Mouse (Mus musculus): ENCODE results near the gene Fat1. TPM values are rescaled to one million over a fixed set of nuclear protein-coding genes. Genes with fewer than 3 reads are reported as not detected.

Fat1 gene
- polyA plus RNA-seq, 1 experiment from 2014 or later: 8.7 TPM

DNA sequence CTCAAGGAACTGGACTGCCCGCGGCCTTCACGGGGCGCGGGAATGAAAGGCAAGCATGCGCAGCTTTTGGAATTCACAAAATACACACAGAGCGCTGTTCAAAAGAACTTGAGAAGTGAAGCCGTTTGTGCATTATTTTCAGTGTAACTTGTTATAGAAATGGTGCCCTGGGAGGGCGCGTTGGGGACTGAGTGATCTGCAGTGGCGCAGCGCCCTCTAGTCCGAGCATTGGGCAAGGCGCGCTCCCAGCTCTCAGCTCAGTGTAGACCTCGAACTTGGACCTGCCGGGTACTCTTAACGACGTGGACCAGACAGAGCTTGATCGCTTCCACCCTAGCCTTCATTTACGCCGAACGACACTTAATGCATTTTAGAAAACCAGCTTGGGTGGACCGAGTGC is 494 bp downstream of the Fat1 start:
- 0 out of 2 replicates have a peak, but pooled peaks cover 13% of the 10 kb centered on the region for H3K4me1 ChIP-seq
- H3K4me3 ChIP-seq: peak overlapping the region; percentile 74
- no peaks in the 10 kb centered on the region for H3K27me3 ChIP-seq
- no peaks in the 10 kb centered on the region for H3K36me3 ChIP-seq
- peak; percentile 73 for ATAC-seq (replicated peaks)
- no peaks in the 10 kb centered on the region for H3K9me3 ChIP-seq
- H3K4me2 ChIP-seq (replicated peaks): peak overlapping the region; percentile 95
- under 1% methylated on average over 24 of the region's 24 CpGs for WGBS
- H3K27ac ChIP-seq (replicated peaks): peak overlapping the region; percentile 81
- H3K9ac ChIP-seq (replicated peaks): peak overlapping the region; percentile 73

DNA sequence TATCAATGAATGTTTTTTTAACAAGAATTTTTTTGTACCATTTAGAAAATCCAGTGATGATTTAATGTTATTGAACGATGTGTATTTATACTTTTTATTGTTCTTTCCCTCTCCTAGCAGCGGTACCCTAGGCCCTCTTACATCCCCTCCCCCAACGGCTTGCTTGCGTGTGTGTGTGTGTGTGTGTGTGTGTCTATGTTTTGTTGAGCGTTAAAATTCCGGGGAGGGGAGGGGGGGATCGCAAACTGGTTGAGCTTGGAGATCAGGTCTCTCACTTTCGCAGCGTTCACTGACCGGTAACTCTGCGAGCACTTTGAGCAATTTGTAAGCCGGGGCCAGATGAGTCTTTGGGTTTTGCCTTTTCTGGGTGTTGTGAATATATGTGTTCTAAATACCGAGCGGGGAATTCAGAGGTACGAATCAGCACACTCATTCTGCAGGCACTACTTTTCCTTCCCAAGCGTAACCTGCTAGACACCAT is 1.3 kb downstream of the Fat1 start:
- H3K36me3 ChIP-seq: no peaks in the 10 kb centered on the region
- no peak for ATAC-seq (replicated peaks)
- no peaks in the 10 kb centered on the region for H3K9me3 ChIP-seq
- peak overlapping the region; percentile 54 for H3K9ac ChIP-seq (replicated peaks)
- peak overlapping the region; percentile 74 for H3K4me3 ChIP-seq
- peak overlapping the region; percentile 95 for H3K4me2 ChIP-seq (replicated peaks)
- 0 out of 2 replicates have a peak overlapping the region, but pooled peaks have one; percentile 47 for H3K27ac ChIP-seq (replicated peaks)
- WGBS: 0% methylated on average over 16 of the region's 16 CpGs
- H3K4me1 ChIP-seq: 0 out of 2 replicates have a peak, but pooled peaks cover 13% of the 10 kb centered on the region
- no peaks in the 10 kb centered on the region for H3K27me3 ChIP-seq

DNA sequence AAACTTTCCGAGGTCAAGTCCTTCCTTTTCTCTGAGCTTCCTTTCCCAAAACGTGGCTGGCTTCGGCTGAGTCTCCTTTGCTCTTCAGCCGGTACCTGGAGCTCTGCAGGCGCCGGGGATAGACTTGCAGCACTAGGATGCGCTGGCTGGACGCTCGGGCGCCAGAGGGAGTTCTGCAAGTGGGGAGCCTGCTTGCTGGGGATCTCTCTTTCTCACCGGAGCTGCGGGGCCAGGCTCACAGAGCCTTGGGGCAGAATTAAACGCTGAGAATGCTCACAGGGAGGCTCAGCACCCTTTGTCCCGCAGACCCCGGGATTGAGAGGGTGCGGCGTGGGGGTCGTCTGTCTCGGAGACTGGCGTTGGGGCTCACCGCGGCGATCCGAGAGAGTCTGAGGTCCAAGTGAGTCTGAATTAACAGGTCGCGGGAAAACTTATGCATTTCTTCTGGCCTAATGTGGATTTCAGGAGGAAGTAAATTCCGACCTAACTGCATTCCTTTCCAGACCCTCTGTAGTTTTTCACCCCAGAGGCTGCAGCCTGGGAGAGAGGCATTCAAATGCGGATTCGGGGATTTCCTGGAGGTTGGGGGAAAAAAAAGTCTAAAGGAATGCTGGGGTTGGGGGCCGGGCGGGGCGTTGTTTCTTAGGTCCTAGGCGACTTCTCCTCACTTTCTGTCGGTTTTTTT is 2.0 kb downstream of the Fat1 start:
- Histone ChIP-seq H3K4me2 (replicated peaks) (peak overlapping the region; percentile 95), H3K27me3 (no peaks in the 10 kb centered on the region), H3K4me3 (peak overlapping the region; percentile 74), H3K4me1 (0 out of 2 replicates have a peak, but pooled peaks cover 13% of the 10 kb centered on the region), H3K9ac (replicated peaks) (peak overlapping the region; percentile 54), H3K9me3 (no peaks in the 10 kb centered on the region), H3K36me3 (no peaks in the 10 kb centered on the region), H3K27ac (replicated peaks) (peak overlapping the region; percentile 81)
- ATAC-seq (replicated peaks): no peak
- under 1% methylated on average over 34 of the region's 34 CpGs for WGBS

DNA sequence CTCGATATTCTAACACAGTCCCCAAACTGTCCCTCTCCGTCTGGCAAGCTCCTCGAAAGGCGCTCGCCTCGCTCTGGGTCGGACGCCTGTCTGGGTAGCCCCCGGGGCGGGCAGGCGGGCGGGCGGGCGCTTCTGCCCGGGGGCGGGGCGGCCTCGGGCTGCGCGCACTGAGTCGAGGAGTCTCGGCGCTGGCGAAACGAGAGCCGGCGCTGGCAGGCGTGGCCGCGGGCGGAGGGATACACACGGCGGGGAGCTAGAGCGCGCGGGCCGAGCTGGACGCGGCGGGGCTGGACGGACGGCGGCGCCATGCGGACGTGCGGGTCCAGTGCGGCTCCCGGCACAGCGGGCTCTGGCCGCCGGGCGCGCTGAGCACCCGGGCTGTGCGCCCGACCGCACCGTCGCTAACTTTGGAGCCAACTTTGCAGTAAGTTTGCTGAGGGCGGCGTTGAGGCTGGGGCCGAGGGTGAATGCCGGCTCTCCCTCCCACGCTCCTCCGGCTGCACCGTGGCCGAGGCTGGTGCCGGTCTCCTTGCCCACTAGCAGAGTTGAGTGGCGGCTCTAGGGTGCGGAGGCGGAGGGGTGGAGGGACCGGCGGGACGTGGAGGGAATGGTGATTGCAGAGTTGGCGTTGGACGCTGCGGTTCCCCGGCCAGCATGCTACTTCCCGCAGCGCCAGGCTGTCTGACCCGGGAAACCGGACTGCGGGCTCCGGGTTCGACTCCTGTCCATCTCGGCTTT is 2.8 kb downstream of the Fat1 start:
- H3K36me3 ChIP-seq: no peaks in the 10 kb centered on the region

DNA sequence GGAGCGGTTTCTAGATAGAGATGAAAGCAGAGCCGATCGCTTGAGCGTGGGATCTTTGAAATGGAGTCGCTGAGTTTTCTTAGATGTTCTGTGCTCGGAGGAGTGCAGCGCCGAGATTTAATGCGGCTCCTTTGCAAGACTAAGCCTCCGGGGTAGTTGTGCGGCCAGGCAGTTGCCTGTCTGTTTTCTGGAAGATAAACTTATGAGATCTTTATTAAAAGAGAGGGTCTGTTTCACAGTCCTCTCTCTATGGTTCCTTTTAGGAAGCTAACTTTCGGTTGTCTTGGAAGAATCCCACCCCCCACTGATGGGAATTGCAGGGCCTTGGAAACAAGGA is 3.4 kb downstream of the Fat1 start:
- H3K4me2 ChIP-seq (replicated peaks): peak overlapping the region; percentile 95
- 0% methylated on average over 12 of the region's 12 CpGs for WGBS

More for the DNA sequence above, 2.8 kb downstream of the Fat1 start:
- H3K4me3 ChIP-seq: peak overlapping the region; percentile 74
- H3K4me2 ChIP-seq (replicated peaks): peak overlapping the region; percentile 95
- H3K9ac ChIP-seq (replicated peaks): peak overlapping the region; percentile 54
- ATAC-seq (replicated peaks): peak; percentile 80
- 0 out of 2 replicates have a peak, but pooled peaks cover 13% of the 10 kb centered on the region for H3K4me1 ChIP-seq
- peak overlapping the region; percentile 81 for H3K27ac ChIP-seq (replicated peaks)
- under 1% methylated on average over 87 of the region's 87 CpGs for WGBS
- no peaks in the 10 kb centered on the region for H3K27me3 ChIP-seq
- H3K9me3 ChIP-seq: no peaks in the 10 kb centered on the region

DNA sequence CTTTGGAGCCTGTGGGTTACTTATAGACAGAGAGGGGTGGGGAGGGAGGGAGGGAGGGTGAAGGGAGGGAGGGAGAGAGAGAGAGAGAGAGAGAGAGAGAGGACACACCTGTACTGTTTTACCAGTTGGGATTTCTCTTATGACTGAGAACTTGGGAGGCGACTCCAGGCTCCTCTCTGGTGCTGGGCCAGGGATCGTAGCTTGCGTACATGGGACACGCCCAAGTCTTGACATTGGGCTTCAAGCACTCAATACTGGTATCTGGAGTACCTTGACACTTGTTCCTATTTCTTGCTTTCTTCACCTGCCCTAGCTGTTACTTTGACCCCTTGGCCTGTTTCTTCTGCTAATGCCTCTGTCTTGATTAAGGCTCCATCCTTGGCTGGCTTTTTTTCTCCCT is 10.3 kb downstream of the Fat1 start:
- Histone ChIP-seq H3K4me3 (no peak overlapping the region), H3K9ac (replicated peaks) (no peak overlapping the region), H3K4me2 (replicated peaks) (no peak overlapping the region), H3K4me1 (peaks cover 4% of the 10 kb centered on the region; the same call in 1 of the 2 replicates), H3K27me3 (no peaks in the 10 kb centered on the region), H3K9me3 (no peaks in the 10 kb centered on the region), H3K27ac (replicated peaks) (no peak overlapping the region), H3K36me3 (peaks cover 4% of the 10 kb centered on the region)
- no peak for ATAC-seq (replicated peaks)
- 95% methylated on average over 4 of the region's 4 CpGs for WGBS

More for the DNA sequence above, 3.4 kb downstream of the Fat1 start:
- no peaks in the 10 kb centered on the region for H3K36me3 ChIP-seq
- 0 out of 2 replicates have a peak, but pooled peaks cover 13% of the 10 kb centered on the region for H3K4me1 ChIP-seq
- no peaks in the 10 kb centered on the region for H3K9me3 ChIP-seq
- no peaks in the 10 kb centered on the region for H3K27me3 ChIP-seq
- no peak; the same call in 1 of the 2 replicates for ATAC-seq (replicated peaks)
- peak overlapping the region; percentile 81 for H3K27ac ChIP-seq (replicated peaks)
- peak overlapping the region; percentile 74 for H3K4me3 ChIP-seq
- peak overlapping the region; percentile 54 for H3K9ac ChIP-seq (replicated peaks)

DNA sequence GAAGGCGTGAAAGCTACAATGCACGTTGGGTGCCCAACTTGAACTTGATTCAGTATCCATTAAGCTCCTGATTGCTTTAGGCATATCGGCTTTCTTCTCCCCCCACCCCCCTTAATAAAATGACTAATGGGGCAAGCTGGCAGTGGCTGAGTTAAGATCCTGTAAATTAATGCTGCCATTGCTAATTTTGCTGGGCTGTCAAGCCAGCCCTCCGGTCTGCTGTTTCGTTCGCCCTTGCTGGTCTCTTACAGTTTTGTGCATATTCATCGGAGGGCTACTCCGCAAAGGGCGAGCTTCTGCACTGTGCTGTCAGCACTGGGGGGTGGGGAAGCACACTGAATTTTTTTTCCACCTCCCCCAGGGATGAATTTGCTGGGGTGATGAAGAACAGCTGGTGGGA is 13.3 kb downstream of the Fat1 start:
- ATAC-seq (replicated peaks): 0 out of 2 replicates have a peak, but pooled peaks have one; percentile 8

DNA sequence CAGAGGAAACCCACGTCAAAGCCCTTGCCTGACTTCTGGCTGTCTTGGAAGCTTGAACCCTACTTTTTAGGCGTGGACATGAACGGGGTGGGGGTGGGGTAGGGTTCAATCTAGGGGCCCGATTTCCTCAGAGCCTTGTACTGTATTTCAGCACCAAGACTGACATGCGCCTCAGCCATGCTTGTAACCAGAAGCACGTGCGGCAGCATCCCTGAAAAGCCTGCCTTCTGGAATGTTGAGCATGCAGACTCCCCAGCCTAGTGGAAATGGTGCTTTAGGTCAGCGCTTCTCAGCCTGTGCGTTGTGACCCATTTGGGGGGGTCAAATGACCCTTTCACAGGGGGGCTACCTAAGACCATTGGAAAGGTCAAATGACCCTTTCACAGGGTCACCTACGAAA is 25.2 kb downstream of the Fat1 start:
- Histone ChIP-seq H3K27me3 (no peaks in the 10 kb centered on the region), H3K4me2 (replicated peaks) (no peak overlapping the region), H3K9me3 (no peaks in the 10 kb centered on the region), H3K4me1 (peaks cover 31% of the 10 kb centered on the region), H3K9ac (replicated peaks) (no peak overlapping the region), H3K4me3 (no peak overlapping the region), H3K36me3 (no peaks in the 10 kb centered on the region), H3K27ac (replicated peaks) (no peak overlapping the region)
- ATAC-seq (replicated peaks): no peak; the same call in 1 of the 2 replicates
- WGBS: 47% methylated on average over 10 of the region's 10 CpGs

More for the DNA sequence above, 13.3 kb downstream of the Fat1 start:
- WGBS: 54% methylated on average over 9 of the region's 9 CpGs
- H3K27ac ChIP-seq (replicated peaks): no peak overlapping the region
- H3K4me1 ChIP-seq: peaks cover 4% of the 10 kb centered on the region; the same call in 1 of the 2 replicates
- H3K27me3 ChIP-seq: no peaks in the 10 kb centered on the region
- no peak overlapping the region for H3K9ac ChIP-seq (replicated peaks)
- no peaks in the 10 kb centered on the region for H3K9me3 ChIP-seq
- H3K36me3 ChIP-seq: peaks cover 33% of the 10 kb centered on the region
- H3K4me2 ChIP-seq (replicated peaks): no peak overlapping the region
- H3K4me3 ChIP-seq: no peak overlapping the region

DNA sequence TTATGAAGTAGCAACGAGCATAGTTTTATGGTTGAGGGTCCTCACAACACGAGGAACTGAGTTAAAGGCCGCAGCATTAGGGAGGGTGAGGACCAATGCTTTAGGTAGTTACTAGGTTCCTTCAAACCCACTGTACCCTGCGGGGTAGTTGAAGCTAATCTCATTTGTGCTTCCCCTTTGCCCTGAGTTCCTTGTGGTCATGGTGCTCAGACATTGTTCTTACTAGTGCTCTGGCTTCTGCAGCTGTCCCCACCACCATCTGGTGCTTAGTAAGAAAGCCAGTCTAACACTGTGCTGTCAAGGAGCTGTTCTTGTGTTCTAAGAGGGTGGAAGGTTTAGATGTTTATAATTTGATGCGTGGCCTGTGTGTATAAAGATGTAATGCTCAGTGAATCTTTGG is 25.7 kb downstream of the Fat1 start:
- Histone ChIP-seq H3K36me3 (no peaks in the 10 kb centered on the region), H3K9ac (replicated peaks) (no peak overlapping the region), H3K27ac (replicated peaks) (no peak overlapping the region), H3K4me1 (peaks cover 33% of the 10 kb centered on the region), H3K4me2 (replicated peaks) (no peak overlapping the region), H3K9me3 (no peaks in the 10 kb centered on the region), H3K27me3 (no peaks in the 10 kb centered on the region), H3K4me3 (no peak overlapping the region)
- ATAC-seq (replicated peaks): 0 out of 2 replicates have a peak, but pooled peaks have one; percentile 20
- WGBS: 46% methylated on average over 5 of the region's 5 CpGs

DNA sequence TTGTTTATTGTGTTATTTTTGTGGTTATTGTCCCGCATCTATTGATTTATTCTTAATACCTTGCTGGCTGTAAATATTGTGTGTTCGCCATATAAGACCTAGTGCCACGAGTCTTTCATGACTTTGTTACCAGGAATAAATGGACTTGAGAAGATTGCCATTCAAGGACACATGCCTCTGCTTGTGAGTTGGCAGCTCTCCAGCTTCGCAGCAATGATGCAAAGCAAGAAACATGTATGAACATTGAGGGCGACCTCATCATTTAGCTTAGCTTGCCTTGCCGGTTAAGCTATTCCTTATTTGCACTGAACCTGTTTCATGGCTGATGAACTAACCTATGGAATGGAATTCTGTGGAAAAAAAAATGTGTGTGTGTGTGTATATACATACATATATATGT is 26.2 kb downstream of the Fat1 start:
- WGBS: 48% methylated on average over 6 of the region's 6 CpGs
- Histone ChIP-seq H3K4me2 (replicated peaks) (no peak overlapping the region), H3K9ac (replicated peaks) (no peak overlapping the region), H3K27me3 (no peaks in the 10 kb centered on the region), H3K9me3 (no peaks in the 10 kb centered on the region), H3K36me3 (no peaks in the 10 kb centered on the region), H3K27ac (replicated peaks) (no peak overlapping the region), H3K4me1 (peaks cover 39% of the 10 kb centered on the region), H3K4me3 (no peak overlapping the region)
- ATAC-seq (replicated peaks): no peak

DNA sequence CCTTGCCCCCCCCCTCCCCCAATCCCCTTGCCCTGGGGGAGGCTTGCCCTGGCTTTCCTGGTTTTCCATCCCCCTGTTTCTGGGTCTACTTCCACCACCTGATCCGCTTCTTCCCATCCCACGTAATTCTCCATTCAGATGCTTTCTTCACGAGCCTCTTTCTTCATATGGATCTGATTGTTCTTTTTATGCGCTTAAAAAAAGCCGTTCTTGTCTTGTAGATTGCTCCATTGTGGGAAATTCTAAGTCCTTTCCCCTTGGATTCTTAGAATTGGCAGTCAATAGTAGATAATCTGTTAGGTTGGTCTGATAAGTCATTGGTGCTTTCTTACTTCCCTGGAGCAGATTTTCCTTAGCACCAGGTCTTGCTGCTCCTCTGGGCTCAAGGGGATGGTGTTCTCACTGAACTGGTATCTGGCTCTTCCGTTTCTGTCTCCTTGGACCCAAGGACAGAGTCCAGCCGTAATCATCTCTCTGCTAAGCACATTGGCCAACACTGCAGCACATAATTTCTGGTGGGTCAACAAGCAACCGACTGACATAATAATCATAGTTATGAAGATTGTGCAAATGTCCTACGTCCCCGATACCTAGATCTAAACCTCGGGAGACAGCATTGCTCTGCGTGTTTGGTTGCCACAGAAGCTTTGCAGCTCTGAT is 27.5 kb downstream of the Fat1 start:
- H3K27ac ChIP-seq (replicated peaks): no peak overlapping the region
- H3K4me2 ChIP-seq (replicated peaks): no peak overlapping the region
- H3K27me3 ChIP-seq: no peaks in the 10 kb centered on the region
- H3K9me3 ChIP-seq: no peaks in the 10 kb centered on the region
- no peak overlapping the region for H3K4me3 ChIP-seq
- H3K9ac ChIP-seq (replicated peaks): no peak overlapping the region
- ATAC-seq (replicated peaks): no peak
- WGBS: 62% methylated on average over 12 of the region's 12 CpGs
- H3K36me3 ChIP-seq: no peaks in the 10 kb centered on the region
- H3K4me1 ChIP-seq: peaks cover 38% of the 10 kb centered on the region

All from forebrain, embryonic 15.5 days (tissue).